Mouse (Mus musculus): ENCODE results near the gene Ell3.
A peak's percentile ranks its signal among the peaks of the same experiment; 100 is the strongest.
"Not testable (repeated sequence)": the region's sequence is repeated elsewhere in the genome, so short reads cannot be mapped to it uniquely, and the experiment has no call there.

The Ell3 gene

DNA sequence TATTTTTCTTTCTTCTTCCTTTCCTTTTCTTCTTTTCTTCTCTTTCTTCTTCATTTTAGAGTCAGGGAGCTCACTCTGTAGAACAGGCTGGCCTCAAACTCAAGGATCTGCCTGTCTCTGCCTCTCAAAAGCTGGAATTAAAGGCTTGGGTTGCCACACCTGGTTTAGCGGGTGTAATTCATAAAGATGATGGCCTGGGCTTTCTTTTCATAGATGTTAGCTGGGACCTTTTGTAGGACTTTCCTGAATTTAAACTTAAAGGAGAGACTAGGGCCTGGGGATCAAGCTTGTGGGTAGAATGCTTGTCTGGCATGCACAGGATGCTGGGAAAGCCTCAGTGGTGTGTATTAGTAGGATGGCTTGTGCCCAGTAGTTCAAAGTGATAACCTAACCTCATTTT lies at the start of gene Ell3:
Gene Ell3 (minus strand): TSS at position 101 of the 400 bp plus-strand sequence.
- DNase-seq, result no peak

GRCm38 (mm10) chr2:121484403-121484802 lies 40.3 kb upstream of the Ell3 start:
- DNase-seq, result not testable (repeated sequence)

- no peak for DNase-seq
These were observed 39.5 kb upstream of the Ell3 start for GRCm38 (mm10) chr2:121483576-121483975.

DNA sequence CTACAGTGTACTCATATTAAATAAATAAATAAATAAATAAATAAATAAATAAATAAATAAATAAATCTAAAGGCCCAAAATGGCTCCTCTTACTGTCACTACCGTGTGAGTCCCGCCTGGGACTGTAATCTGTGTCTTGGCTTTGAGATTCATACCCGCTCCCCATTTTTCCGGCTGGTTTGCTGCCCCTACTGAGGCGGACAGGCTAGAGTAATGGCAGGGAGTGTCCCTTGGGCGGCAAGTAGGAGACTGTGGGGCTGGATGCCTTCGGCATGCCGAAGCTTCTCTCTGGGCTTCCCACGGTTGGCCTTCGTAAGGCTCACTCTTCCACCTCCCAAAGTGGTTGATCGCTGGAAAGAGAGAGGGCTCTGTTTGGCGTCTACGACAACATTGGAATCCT lies 36.8 kb upstream of the Ell3 start:
- DNase-seq, result not testable (repeated sequence)

GRCm38 (mm10) chr2:121480498-121480897 lies 36.4 kb upstream of the Ell3 start:
- no peak for DNase-seq

DNA sequence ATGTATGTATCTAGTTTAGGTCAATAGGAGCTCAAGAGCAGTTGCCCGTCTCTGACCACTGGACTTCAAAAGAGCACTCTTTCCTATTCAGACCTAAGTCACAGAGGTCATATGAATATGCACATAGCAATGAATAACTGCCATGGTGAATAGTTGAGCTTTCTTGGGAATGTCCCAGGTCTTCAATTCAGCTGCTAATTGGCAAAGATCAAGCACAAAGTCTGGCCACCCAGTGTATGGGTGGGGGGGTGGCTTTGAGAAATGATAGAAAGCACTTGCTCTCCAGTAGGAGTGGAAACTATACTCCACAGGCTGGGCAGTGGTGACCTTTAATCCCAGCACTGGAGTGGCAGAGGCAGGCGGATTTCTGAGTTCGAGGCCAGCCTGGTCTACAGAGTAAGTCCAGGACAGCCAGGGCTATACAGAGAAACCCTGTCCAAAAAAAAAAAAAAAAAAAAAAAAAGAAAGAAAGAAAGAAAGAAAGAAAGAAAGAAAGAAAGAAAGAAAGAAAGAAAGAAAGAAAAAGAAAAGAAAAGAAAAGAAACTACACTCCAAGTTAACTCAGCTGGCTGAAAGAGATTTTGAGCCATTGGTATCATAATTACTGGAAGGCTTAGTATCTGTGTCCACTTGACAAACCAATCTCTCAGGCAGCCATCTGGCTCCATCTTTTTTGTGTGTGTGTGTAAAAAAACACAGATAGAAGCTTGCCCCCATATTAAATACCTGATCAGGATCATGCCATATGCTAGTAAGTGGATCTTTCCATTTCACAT lies 33.6 kb upstream of the Ell3 start:
- DNase-seq, result no peak

DNA sequence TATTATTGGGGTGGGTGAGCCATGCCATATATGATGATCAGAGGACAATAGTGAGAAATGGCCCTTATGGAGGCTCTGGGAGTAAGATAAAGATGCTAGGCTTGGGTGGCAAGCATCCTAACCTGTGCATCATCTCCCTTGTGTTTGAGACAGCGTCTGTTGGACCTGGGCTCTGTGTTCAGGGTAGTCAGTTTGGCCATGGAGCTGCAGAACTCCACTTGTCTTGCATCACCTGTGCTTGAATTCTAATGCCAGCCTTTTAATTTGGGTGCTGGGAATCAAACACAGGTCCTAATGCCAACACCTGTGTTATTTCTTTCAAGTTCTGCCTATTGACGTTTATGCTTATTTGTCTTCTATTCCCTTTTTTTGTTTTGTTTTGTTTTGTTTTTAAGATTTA lies 31.2 kb upstream of the Ell3 start:
- DNase-seq, result not testable (repeated sequence)

- peak in 1 of 2 experiments; percentile 15 for DNase-seq
These were observed 30.1 kb upstream of the Ell3 start for GRCm38 (mm10) chr2:121474180-121474535.

DNA sequence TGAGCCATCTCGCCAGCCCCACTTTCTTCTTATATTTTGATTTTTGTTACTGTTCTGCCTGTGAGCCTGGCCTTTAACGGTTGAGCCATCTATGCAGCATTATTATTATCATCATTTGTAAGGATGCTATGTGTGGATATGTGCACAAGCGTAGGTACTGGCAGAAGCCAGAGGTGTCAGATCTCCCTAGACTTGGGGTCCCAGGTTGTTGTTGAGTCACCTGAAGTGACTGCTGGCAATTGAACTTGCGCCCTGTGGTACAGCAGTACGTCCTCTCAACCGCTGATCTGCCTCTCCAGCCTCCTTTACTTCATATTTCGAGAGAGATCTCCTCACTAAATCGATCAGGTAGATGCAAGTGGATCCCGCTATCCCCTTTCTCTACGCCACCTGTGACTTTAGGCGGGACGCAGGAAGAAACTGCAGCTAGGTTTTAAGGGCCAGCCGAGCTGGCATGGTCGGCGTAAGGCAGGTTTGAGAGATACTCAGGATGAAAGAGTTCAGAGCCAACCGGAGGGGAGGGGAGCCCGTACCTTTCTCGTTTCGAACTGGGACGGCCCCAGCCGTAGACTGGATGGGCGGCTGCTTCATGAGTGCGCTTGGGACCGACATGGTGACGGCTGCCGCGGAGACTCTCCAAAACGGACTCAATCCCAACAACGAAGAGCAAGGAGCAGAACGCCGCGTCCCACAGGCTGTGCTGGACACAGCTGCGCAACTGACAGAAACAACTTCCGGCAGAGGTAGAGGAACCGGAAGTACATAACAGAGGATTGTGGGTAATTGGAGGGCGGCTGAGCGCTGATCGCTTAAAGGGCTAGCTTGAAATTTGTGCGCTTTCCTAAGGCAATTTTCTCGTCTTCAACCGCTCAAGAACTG lies 29.5 kb upstream of the Ell3 start, which contains the start of gene Mfap1b:
Gene Mfap1b (minus strand): TSS at position 767 of the 879 bp plus-strand sequence.
- DNase-seq, result peak; percentile 80 to 83

- DNase-seq, result not testable (repeated sequence)
These were observed 28.7 kb upstream of the Ell3 start for GRCm38 (mm10) chr2:121472783-121473182.

GRCm38 (mm10) chr2:121468982-121469381 lies 24.9 kb upstream of the Ell3 start:
- DNase-seq, result not testable (repeated sequence)

- no peak for DNase-seq
These were observed 16.0 kb upstream of the Ell3 start for GRCm38 (mm10) chr2:121460071-121460470.

DNA sequence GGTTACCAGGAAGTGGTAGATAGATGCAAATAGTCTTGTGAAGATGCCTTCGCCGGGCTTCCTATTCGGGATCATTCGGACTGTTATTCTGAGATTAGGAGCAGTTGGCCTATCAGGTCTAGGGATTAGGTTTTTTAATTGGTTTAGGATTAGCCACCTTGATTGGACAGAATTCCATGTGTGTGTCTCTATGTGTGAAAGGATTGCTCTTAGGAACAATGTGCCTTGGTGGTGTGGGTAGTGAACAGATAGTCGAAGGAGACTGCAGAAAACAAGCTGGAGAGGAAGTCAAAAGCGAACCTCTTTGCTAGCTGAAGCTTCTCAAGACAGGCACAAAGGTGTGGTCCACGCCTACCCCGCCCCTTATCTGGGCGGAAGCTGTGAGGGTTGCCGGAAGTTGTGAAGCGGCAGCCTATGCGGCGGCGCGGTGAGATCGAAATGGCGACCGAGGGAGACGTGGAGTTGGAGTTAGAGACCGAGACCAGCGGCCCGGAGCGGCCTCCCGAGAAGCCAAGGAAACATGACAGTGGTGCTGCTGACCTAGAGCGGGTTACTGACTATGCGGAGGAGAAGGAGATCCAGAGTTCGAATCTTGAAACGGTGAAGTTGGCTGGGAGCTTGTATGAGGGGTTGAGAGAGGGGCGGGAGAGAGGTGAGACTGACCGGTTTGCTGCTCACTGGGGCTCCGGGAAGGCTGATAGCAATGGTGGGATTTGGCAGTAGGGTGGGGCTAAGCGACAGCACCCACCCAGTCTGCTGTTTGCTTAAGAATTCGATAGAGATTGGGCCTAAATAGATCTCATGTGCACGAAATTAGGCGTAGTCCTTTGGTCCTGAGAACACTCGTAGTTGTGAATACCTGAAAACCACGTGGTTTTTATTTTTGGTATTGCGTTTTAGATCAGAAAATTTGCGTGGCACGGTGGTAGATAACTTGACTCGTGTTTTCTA lies 12.9 kb upstream of the Ell3 start, which contains the start of gene Serinc4:
Gene Serinc4 (minus strand): TSS at position 90 of the 951 bp plus-strand sequence.
- DNase-seq, result peak; percentile 75 to 77

GRCm38 (mm10) chr2:121455534-121455933 lies 11.5 kb upstream of the Ell3 start:
- no peak for DNase-seq

DNA sequence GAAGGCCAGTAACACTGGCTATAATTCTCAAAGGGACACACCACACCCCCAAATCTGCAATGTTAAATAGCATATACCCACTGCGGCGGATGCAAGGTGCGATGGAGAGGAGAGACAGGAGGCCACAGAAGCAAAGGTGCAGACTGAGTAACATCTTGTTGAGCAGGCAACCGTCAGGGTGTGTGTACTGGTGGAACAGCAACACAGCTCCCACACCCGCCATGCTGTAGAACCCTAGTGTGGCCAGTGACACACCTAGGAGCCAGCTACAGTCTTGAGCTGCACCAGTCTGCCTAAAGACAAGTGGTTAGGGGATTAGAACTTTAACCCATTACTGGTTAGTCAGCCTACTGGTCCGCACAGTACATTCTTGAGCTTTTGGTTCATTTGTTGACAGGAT lies 9.8 kb upstream of the Ell3 start:
- no peak for DNase-seq

GRCm38 (mm10) chr2:121452990-121453389 lies 8.9 kb upstream of the Ell3 start, which contains the start of gene Hypk:
Gene Hypk (plus strand): TSS chr2:121453290.
- no peak for DNase-seq

DNA sequence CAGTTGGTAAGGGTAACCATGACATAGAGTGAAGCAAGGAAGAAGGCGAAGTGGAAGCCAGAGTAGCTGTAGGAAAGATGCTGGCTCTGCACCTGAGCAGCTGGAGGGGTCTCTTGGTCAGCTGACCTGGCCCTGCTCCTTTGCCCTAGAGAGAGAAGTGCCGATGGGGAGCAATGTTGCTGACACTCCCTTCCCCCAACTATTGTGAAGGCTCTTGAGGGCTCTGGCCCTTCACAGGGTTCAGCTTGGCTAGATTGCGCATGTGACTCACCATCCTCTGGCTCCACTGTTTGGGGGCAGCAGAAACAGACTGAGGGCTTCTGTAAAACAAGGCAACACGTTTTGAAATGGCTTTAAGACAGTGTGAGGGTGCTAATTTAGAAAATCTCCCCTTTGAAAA lies 8.3 kb upstream of the Ell3 start:
- no peak for DNase-seq

DNA sequence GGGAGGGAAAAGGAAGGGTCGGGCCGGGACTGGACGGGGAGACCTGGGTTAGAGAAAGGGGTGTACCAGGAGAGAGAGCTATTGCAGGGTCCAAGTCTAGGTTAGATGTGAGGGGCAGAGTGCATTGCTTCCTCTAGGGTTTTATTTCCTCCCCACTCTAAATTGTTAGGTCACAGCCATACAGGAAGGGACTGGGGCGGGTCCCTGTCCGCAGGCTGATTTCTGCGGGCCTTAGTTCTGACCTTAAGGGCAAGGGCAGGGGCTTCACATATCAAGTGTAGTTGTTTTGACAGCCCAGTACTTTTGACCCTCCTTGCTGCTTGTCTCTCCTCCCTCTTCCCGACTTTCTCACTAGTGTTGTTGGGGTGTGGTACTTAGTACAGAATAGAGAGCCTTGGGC lies 6.0 kb upstream of the Ell3 start:
- DNase-seq, result no peak

DNA sequence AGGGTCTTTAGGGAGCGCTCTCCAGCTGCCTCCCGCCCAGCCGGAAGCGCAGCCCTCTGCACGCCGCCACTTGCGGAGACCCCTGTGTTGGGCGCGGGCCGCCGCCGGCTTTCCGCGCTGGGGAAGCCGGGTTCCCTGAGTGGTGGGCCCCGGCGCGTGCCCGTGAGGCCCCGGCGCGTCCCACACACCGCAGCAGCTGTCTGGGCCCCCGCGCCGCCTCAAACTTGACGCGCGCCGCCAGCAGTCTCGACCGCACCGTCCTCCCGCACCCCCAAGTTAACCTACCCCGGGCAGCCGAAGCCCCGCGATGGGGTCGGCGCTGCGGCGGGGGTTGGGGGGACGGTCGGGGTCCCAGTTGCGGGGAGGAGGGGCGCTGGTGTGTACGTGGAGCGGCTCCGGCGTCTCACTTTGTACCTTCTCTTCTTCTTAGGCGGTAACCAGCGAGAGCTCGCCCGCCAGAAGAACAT lies 5.5 kb upstream of the Ell3 start:
- DNase-seq, result no peak

GRCm38 (mm10) chr2:121448739-121449535 lies 4.9 kb upstream of the Ell3 start, which contains the start of gene Serf2:
Gene Serf2 (plus strand): TSS chr2:121449195.
- peak; percentile 95 to 99 for DNase-seq

DNA sequence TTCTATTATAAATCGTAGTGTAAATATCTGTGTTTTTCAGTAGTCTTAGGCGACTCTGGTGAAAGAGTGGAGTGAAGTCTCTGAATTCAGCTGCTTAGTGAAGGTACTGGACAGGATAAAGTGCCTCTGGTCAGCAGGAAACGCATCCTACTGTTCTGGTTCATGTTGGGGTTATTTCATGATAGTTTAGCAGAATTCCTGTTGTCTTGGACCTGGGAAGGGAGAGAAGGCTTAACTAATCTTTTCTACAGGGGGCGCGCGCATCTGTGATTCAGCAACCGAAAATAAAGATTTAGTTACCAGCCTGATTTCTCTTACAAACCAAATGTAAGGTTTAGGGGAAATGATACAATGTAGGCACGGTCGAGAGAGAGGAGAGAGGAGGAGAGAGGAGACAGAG lies 4.1 kb upstream of the Ell3 start:
- DNase-seq, result peak in 1 of 2 experiments; percentile 16
